Mouse (Mus musculus): Measurements from ENCODE around the gene Stmn1.

Stmn1 gene

DNA sequence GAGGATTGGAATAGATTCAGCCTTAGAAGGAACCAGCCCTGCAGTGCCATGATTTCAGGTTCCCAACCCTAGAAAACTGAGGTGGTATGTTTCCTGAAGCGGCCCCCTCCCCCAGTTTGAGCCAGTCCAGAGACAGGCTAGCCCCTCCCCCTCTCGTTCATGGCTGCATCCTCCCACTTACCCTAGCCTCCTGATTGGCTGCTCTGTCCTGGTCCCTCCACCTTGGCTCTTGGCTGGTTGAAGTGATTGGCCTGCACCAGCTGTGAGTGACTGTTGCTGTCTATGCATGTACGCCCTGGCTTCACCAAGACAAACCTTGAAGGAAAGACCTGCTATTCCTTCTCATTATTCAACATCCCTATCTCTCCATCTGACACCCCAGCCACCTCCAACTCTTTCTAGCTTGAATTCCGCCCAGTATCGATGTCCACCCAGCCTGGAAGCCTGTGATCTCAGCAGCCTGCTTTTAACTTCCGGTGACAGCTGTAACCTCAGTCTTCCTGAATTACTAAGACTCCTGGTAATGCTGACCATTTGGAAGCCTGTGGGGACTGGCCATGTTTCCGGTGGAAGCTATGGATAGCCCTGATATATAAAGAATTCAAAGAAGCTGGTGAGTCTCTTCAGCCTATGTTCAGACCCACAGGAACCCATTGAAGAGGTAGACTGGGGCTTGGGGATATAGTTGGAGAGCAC is 10.8 kb upstream of the Stmn1 start:
- DNase-seq (ENCODE audit: low spot score in 2 of 2), result no peak

DNA sequence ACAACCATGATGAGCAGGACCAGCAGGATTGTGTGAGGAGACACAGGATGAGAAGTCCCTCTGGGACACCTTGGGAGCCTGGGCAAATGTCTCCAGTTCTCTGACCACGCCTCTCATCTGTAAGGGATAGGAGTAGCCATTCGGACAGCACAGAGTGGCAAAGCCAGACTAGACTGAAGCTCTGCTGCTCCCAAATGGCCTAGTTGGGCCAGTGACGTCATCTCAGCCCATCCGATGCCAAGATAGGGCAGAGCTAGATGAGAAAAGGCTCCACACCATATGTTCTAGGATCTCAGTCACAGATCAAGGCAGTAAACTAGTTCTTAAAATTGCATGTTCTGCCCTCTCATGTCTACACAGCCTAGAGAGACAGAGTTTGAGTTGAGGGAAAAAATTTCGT is 9.3 kb upstream of the Stmn1 start:
- DNase-seq (ENCODE audit: low spot score in 2 of 2), result no peak

DNA sequence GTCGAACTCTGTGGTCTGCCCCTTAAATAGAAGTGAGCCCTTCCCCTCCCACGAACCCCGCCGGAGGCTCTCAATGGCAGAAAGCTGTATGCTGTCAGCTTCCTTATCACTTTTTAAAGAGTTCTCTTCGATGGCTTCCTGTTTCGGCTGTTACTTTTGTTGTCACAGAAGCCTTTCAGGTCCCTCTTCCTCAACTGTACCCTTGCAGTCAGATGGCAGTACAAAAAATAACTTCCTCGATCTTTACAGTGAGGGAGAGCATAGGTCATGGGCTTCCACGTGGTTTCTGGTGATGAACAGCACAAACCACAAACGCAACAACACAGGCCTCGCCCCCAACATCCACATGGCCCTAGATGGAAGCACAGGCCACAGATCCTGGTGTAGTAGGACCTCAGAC is 7.8 kb upstream of the Stmn1 start:
- no peak for DNase-seq (ENCODE audit: low spot score in 2 of 2)

GRCm38 (mm10) chr4:134461252-134461651 is 6.9 kb upstream of the Stmn1 start:
- no peak for DNase-seq (ENCODE audit: low spot score in 2 of 2)

DNA sequence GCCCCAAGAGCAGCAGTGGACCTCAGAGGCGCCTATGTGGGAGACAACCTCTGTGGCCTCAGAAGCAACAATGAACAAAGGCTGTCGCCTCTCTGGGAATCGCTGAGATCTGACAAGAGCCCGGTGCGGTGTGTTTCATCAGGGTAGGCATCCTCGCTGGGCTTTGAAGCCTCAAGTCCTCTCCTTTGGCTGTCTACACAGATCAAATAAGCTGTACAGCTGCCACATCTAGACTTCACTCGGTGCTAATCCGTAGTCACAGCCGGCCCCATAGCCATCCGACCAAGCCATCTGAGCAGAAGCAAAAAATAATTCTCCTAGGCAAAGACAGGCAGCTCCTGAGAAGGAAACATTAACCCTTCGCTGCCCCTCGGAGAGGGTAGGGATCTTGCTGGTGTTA is 2.3 kb upstream of the Stmn1 start:
- no peak for DNase-seq (ENCODE audit: low spot score in 2 of 2)

DNA sequence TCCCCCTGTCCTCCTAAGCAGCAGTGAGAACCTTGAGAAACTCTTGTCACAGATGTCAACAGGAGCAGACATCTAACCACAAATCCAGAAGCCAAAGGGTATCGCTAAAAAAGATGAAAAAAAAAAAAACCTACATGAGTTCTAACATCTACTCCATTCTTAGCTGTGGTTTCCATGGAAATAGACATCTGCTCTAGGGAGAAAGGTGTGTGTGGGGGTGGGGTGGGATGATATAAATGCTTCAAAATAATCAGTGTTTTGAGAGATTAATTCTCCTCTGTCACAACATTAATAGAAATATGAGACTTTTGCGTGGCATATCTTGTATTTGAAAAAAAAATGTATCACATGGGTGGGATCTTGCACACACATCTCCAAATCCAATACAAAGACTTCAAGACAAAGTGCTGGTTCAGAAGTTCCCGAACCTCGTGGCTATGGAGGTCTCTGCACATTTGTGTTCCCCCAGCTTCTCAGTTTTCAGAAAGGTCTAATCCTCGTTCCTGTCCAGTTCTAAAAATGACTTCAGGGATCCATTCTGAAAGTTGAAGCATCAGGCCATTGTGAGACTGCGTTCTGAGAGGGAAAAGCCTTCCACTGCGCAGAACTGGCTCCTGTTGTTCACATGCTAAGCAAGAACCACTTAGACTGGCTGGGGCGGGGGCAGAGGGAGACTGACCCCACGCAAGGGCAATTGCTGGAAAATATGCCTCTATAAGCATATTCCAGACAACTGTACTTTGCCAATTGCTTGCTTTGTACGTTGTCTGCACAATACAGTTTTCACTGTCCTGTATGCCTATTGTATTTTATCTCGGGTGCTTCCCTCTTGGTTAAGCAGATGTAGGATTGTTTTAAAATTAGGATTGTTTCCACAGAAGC is 1.5 kb upstream of the Stmn1 start:
- DNase-seq (ENCODE audit: low spot score in 2 of 2), result no peak

DNA sequence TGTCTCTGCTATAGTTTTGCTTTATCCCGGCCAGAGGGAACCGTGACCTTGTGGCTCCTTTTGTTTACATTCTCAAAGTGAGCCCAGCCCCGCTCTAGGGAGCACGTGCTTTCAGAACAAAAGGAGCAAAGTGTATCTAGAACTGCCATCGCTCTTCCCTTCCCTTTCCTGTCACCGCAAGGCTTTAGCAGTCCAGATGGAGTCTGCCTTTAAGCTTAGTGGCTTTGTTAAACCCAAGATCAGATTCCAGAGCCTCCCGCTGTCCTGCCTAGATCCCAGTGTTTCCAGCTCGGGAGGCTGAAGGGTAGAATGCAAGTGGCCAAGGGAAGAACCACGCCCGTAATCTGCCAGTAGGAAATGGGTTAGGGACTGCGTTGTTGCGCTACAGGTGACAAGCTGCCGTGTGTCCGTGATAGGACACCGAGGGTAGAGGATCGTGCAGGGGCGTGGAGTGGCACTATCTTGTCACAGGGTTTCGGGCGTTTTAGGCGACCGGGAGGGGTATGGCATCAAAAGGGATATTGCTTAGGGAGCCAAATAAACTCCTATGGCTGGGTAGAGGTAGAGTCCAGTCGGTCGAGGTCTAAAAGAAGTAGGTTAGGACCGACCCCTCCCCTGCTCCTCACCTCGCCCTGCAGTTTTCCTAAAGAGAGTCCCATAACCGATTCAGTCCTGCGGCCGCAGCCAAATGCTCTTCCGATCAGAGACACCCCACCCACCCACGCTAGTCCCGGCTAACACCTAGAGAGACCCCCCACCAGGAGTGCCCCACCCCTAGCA is 495 bp upstream of the Stmn1 start:
- peak in 1 of 2 experiments; percentile 35 for DNase-seq (ENCODE audit: low spot score in 2 of 2)

DNA sequence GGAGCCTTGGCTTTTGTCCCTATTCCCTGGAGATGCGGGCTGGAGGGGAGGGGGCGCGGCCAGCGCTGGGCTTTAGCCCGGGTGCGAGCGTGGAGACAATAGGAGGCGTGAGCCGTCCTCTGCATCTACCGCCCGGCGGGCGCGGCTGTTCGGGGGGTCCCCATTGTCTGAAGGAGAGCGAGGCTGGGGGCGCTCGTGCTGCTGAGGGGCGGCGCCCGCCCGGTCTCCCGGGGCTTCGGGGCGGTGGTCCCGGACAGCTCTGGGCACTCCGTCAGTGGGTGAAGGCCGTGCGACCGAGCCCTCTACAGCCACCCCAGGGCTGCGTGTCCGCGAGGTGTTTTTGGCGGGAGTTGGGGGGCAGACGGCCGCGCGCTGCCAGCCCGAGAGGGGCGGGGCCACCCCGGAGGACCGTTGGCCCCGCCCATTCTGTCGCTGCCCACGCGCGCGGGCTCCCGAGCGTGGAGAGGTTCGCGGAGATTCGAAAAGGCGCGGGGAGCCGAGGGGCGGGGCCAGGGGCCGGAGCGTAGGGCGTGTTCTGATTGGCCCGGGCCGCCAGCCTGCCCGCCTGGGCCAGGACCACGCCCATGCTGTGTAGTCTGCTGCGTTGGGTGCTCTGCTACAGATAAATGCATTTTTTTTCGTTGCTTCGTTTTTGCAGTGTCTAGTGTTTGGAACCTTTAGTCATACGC is 602 bp downstream of the Stmn1 start:
- DNase-seq (ENCODE audit: low spot score in 2 of 2), result peak; percentile 88 to 92

GRCm38 (mm10) chr4:134469341-134469796 is 1.2 kb downstream of the Stmn1 start:
- no peak for DNase-seq (ENCODE audit: low spot score in 2 of 2)

- DNase-seq (ENCODE audit: low spot score in 2 of 2), result no peak
Measured at GRCm38 (mm10) chr4:134469985-134470384, 1.9 kb downstream of the Stmn1 start.

DNA sequence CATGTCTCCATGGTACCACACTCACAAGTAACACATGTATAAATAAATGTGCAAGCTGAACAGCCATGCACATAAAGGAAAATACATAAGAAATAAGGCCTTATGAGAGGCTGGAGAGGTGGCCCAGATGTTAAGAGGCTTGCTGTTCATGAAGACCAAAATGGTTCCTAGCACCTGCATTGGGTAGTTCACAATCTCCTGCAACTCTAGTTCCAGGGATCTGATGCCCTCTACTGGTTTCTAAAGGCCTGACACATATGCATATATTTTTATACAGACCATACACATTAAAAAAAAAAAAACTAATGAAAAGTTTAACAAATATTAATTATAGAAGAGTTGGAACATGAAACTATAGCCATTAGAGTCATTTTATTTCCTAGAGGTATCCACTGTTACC is 3.3 kb downstream of the Stmn1 start:
- no peak for DNase-seq (ENCODE audit: low spot score in 2 of 2)

DNA sequence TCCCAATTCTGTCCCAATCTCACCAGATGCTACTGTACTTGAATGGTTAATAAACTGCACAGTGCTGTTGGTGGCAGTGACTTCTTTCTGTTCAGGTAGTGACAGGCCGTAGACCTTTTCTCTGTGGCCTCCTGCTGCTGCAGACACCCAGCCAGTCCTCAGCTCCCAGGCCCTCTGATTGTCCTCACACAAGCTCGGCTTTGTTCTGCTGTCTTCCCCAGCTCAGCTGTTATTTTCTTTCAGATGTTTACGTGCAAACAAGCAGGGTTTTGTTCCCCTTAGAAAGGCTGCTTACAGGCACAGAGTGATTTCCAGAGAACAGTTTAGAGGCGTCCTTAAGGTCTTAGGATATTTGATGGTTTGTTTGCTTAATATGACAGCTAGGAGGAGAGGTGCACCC is 5.6 kb downstream of the Stmn1 start:
- no peak for DNase-seq (ENCODE audit: low spot score in 2 of 2)

DNA sequence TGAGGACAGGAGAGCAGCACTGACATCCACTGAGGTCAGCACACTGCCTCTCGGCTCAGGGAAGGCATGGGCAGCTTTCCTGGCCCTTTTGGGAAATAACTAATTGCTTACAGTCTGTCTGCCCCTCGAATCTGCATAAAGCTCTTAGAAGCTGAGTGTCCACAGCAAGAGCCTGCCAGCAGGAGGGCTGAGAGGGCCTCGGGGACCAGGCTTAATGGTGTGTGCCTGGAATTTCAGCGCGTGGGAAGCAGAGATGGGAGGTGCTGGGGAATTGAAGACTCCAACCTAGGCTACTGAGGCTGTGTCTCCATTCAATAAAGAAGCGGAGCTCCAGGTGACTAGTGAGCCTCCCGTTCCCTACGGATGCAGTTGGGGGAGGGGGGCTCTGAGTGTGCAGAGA is 6.1 kb downstream of the Stmn1 start:
- no peak for DNase-seq (ENCODE audit: low spot score in 2 of 2)

GRCm38 (mm10) chr4:134476899-134477298 is 8.8 kb downstream of the Stmn1 start:
- DNase-seq (ENCODE audit: low spot score in 2 of 2), result no peak

DNA sequence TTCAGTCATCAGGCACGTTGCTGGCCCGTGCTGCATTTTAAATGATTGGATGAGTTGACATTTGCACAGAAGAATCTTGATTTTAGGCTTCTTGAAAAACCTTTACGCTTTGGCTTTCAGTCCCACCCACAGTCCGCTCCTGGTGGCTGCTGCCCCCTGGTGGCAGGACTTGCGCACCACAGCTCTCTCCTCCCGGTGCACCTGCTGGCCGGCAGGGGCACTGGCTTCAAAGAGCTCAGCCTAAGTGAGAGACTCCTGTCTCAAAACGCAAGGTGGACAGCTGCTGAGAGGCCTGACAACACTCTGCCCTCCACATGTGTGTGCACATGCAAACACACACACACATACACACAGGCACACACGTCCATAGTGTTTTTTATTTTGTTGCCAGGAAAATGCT is 9.9 kb downstream of the Stmn1 start:
- peak; percentile 85 to 94 for DNase-seq (ENCODE audit: low spot score in 2 of 2)

DNA sequence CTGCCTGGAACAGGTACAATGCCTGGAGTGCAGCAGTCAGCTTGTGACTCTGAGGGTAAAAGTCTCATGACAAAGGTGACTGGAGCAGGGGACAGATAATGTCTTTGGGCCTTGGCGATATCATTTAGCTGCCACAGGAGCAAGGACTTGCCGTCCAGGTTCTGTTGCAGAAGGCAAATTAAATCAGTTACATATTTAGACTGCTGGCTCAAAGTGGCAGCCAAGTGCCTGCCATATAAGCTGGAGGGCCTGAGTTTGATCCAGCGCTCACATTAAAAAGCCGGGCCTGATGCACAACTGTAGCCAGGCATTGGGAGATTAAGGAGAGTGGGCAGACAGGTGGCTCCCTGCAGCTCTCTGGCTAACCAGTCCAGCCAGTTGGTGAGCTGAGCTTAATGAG is 11.7 kb downstream of the Stmn1 start:
- DNase-seq (ENCODE audit: low spot score in 2 of 2), result no peak

DNA sequence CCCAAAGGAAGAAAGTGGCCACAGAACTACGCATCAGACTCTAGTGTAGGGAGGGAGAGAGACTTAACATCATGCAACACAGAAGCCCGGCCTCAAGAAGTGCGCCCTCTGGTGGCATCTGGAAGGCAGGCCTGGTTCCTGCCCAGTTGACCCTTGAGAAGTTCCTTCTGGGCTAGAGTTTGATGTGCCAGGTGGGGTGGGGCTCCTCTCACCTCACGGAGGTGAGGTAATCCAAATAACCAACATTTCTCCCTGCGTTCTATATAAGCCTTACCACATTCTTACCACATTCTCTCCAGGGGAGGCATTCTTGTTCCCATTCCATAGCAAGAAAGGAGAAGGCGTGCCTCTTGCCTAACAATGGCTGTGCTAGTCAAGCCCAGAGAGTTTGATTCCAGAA is 12.7 kb downstream of the Stmn1 start:
- peak; percentile 58 to 67 for DNase-seq (ENCODE audit: low spot score in 2 of 2)

- no peak for DNase-seq (ENCODE audit: low spot score in 2 of 2)
Measured at GRCm38 (mm10) chr4:134481270-134481669, 13.2 kb downstream of the Stmn1 start.

GRCm38 (mm10) chr4:134482442-134482841 is 14.3 kb downstream of the Stmn1 start:
- no peak for DNase-seq (ENCODE audit: low spot score in 2 of 2)

DNA sequence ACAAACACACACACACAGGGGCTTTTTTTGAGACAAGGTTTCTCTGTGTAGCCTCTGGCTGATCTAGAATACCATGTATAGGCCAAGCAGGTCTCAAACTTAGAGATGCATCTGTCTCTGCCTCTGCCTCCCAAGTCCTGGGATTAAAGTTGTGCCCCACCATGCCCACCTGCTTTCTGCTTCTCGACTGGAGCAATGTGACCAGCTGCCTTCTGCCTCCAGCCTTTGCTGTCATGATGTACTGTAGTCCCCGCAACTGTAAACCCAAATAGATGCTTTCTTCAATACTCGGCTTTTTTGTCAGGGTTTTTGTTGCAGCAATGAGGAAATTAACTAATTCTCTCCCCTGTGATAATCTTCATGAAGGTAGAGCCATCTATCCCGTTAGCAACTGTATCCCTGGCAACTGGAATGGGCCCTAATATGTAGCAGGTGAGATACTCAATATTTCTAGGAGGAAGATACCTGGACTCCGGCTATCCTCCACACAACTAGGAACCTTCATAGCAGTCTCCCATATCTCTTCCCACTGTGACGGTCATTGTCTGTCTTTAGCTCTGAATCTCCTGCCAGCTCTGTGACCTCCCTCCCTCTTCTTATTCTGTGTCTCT is 15.1 kb downstream of the Stmn1 start:
- no peak for DNase-seq (ENCODE audit: low spot score in 2 of 2)

DNA sequence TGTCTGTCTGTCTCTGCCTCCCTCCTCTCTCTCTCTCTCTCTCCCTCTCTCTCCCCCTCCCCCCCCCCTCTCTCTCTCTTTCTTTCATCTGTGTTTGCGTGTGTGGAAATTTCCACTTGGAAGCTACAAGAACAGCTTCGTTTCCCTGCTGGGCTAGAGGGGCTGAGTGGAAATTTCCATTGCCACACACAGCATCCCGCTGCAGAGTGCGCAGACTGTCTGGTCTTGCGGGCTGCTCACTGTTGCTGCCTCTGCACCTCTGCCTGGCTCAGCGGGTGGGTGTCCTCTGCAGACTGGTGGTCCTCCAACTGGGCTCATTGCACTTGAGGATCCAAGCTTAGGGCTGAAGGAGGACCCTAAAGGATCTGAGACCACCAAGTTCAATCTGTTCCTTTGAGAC is 15.6 kb downstream of the Stmn1 start:
- no peak for DNase-seq (ENCODE audit: low spot score in 2 of 2)

Measured in urinary bladder, adult 18-20 months (tissue).